Mouse (Mus musculus): ENCODE measurements around the gene Gprin1.

- TF ChIP-seq POLR2A (IDR thresholded peaks at IDR 0.05; ENCODE audit: insufficient read length, low read depth), result no peak
- no peak for TF ChIP-seq TCF12 (IDR thresholded peaks at IDR 0.05; ENCODE audit: insufficient read depth, poor library complexity, severe bottlenecking)
Measured at GRCm38 (mm10) chr13:54692711-54693557, 56.7 kb downstream of the Gprin1 start.

All from myocyte (in vitro differentiated cells).